ENCODE assay signal across 26 mouse cellular contexts in genomic region chr2:164031147-164031546, GRCm38 (mm10). TPM values are rescaled to one million over a fixed set of nuclear protein-coding genes. Genes with fewer than 3 reads are reported as not detected.
DNase-seq lines count a peak whose midpoint lies in the region; ATAC-seq and TF ChIP-seq lines count a peak whose summit lies in the region.
"Had no signal": no experiment of that assay in that cellular context is flagged by ENCODE, and none has a peak within 500 bp of the region (broad histone marks: within the 10 kb centered on the region; RNA-seq: fewer than 3 reads in every experiment).

No protein-coding gene starts in this region.

- H3K4me2 ChIP-seq in liver, postnatal 0 days (ENCODE audit: low read depth, low read length): no peak overlapping the region
- H3K4me2 ChIP-seq in liver, embryonic 12.5 days: no peak overlapping the region
- H3K4me2 ChIP-seq in midbrain, postnatal 0 days (ENCODE audit: low read depth, low read length, poor library complexity, severe bottlenecking): no peak overlapping the region
- H3K4me2 ChIP-seq: embryonic facial prominence, embryonic 12.5 days; forebrain, embryonic 13.5 days; forebrain, embryonic 15.5 days had no signal

- H3K4me1 ChIP-seq in liver, postnatal 0 days (ENCODE audit: insufficient read depth): no peaks in the 10 kb centered on the region
- no peaks in the 10 kb centered on the region for H3K4me1 ChIP-seq in liver, embryonic 12.5 days
- H3K4me1 ChIP-seq in midbrain, postnatal 0 days (ENCODE audit: insufficient read depth, low read length): no peaks in the 10 kb centered on the region
- H3K4me1 ChIP-seq: embryonic facial prominence, embryonic 10.5 days; embryonic facial prominence, embryonic 12.5 days; forebrain, embryonic 13.5 days; forebrain, embryonic 15.5 days had no signal

- 0 out of 2 replicates have a peak, but pooled peaks cover 3% of the 10 kb centered on the region for H3K9me3 ChIP-seq in liver, postnatal 0 days (ENCODE audit: low read length)
- H3K9me3 ChIP-seq in liver, embryonic 12.5 days (replicated peaks): no peaks in the 10 kb centered on the region
- no peaks in the 10 kb centered on the region for H3K9me3 ChIP-seq in midbrain, postnatal 0 days (ENCODE audit: low read length)
- H3K9me3 ChIP-seq: forebrain, embryonic 13.5 days; forebrain, embryonic 15.5 days had no signal

- TF ChIP-seq EP300 in liver, postnatal 0 days (IDR thresholded peaks at IDR 0.05; ENCODE audit: low read depth): no peak

- no peak for DNase-seq in liver, postnatal 0 days
- DNase-seq in midbrain, postnatal 0 days (ENCODE audit: low spot score): no peak
- DNase-seq in spleen, adult 12 weeks (ENCODE audit: low spot score): no peak
- DNase-seq: adrenal gland, adult 8-10 months; adrenal gland, postnatal 14 days; adrenal gland, postnatal 36 days; B cell, adult 2 months; cerebellum, adult 11 months; cerebellum, adult 18-20 months; cerebellum, adult 8-10 months; cerebellum, adult 9-11 months; cerebellum, postnatal 14 days; cerebellum, postnatal 36 days; forebrain, postnatal 0 days had no signal

- 0 out of 2 replicates have a peak, but pooled peaks have one; percentile 8 for TF ChIP-seq CTCF in liver, postnatal 0 days (IDR thresholded peaks at IDR 0.05; ENCODE audit: low read depth)
- no peak for TF ChIP-seq CTCF in midbrain, postnatal 0 days (IDR thresholded peaks at IDR 0.05)

- 49% methylated on average over 10 of the region's 10 CpGs for WGBS in liver, postnatal 0 days (ENCODE audit: insufficient replicate concordance)
- WGBS in liver, embryonic 12.5 days (ENCODE audit: insufficient replicate concordance): 58% methylated on average over 10 of the region's 10 CpGs
- 84% methylated on average over 10 of the region's 10 CpGs for WGBS in midbrain, postnatal 0 days

- H3K27me3 ChIP-seq in liver, postnatal 0 days (ENCODE audit: insufficient read depth, low read length): no peaks in the 10 kb centered on the region
- H3K27me3 ChIP-seq in liver, embryonic 12.5 days (replicated peaks): no peaks in the 10 kb centered on the region
- H3K27me3 ChIP-seq in midbrain, postnatal 0 days (ENCODE audit: insufficient read depth, low read length): no peaks in the 10 kb centered on the region
- H3K27me3 ChIP-seq: CH12.LX; embryonic facial prominence, embryonic 12.5 days; forebrain, embryonic 13.5 days; forebrain, embryonic 15.5 days; Patski had no signal

- ATAC-seq in liver, postnatal 0 days: no peak
- no peak for ATAC-seq in liver, embryonic 12.5 days
- peak; percentile 12 to 62; a peak in 1 of 4 replicates for ATAC-seq in hematopoietic stem cell, adult 5-6 weeks (replicated peaks in 1 of 2; ENCODE audit: insufficient read depth in 1 of 2, low FRiP score in 2 of 2, low TSS enrichment in 1 of 2, low read depth in 1 of 2, poor library complexity in 2 of 2, severe bottlenecking in 2 of 2)
- peak; percentile 77 for ATAC-seq in megakaryocyte progenitor cell, adult 5-6 weeks (replicated peaks; ENCODE audit: poor library complexity)
- no peak for ATAC-seq in midbrain, postnatal 0 days (ENCODE audit: low FRiP score)
- ATAC-seq: activated CD4-positive, CD25-positive, alpha-beta regulatory T cell, adult 4 months; CD4-positive, CD25-positive, alpha-beta regulatory T cell, adult 4 months; forebrain, embryonic 13.5 days; forebrain, embryonic 15.5 days; forebrain, postnatal 0 days; Patski had no signal

- H3K4me3 ChIP-seq in liver, postnatal 0 days (ENCODE audit: low read depth, low read length): no peak overlapping the region
- H3K4me3 ChIP-seq in liver, embryonic 12.5 days: no peak overlapping the region
- no peak overlapping the region for H3K4me3 ChIP-seq in midbrain, postnatal 0 days (ENCODE audit: low read depth, low read length)
- H3K4me3 ChIP-seq: embryonic facial prominence, embryonic 10.5 days; embryonic facial prominence, embryonic 12.5 days; forebrain, embryonic 13.5 days; forebrain, embryonic 15.5 days had no signal

- H3K27ac ChIP-seq in liver, postnatal 0 days (ENCODE audit: low read depth): no peak overlapping the region
- H3K27ac ChIP-seq in liver, embryonic 12.5 days: no peak overlapping the region
- H3K27ac ChIP-seq in midbrain, postnatal 0 days (ENCODE audit: low read depth, low read length): no peak overlapping the region
- H3K27ac ChIP-seq: embryonic facial prominence, embryonic 10.5 days; embryonic facial prominence, embryonic 12.5 days; forebrain, embryonic 13.5 days; forebrain, embryonic 15.5 days had no signal

- no peak overlapping the region for H3K9ac ChIP-seq in liver, postnatal 0 days (replicated peaks)
- H3K9ac ChIP-seq in liver, embryonic 12.5 days: no peak overlapping the region
- H3K9ac ChIP-seq in midbrain, postnatal 0 days (replicated peaks; ENCODE audit: low read length, poor library complexity, severe bottlenecking): no peak overlapping the region
- H3K9ac ChIP-seq: embryonic facial prominence, embryonic 12.5 days; forebrain, embryonic 13.5 days; forebrain, embryonic 15.5 days; forebrain, postnatal 0 days had no signal

- no peaks in the 10 kb centered on the region for H3K36me3 ChIP-seq in liver, postnatal 0 days (replicated peaks; ENCODE audit: insufficient read depth, low read length)
- H3K36me3 ChIP-seq in liver, embryonic 12.5 days: no peaks in the 10 kb centered on the region
- no peaks in the 10 kb centered on the region for H3K36me3 ChIP-seq in midbrain, postnatal 0 days (ENCODE audit: insufficient read depth, low read length)
- H3K36me3 ChIP-seq: embryonic facial prominence, embryonic 10.5 days; embryonic facial prominence, embryonic 12.5 days; forebrain, embryonic 15.5 days; G1E had no signal

RNA-seq across cellular contexts. Expression of gene Pabpc1l, which starts 5.9 kb away (rescaled TPM):
- 0.46 and 0.63 TPM in 2 replicates for polyA plus RNA-seq in liver, postnatal 0 days (2015; fragmentation: Nextera tagmentation; extraction: Ambion mirVana)
- 0.17 and 0.31 TPM in 2 replicates for polyA plus RNA-seq in liver, embryonic 12.5 days (2016; fragmentation: Nextera tagmentation; extraction: Ambion mirVana)
- 0.05 and 0.13 TPM in 2 replicates for total RNA-seq in hematopoietic stem cell, adult 5-6 weeks (2017)
- total RNA-seq in megakaryocyte progenitor cell, adult 5-6 weeks (2015): 1.0 and 2.2 TPM in 2 replicates
- 0.61 and 0.83 TPM in 2 replicates for total RNA-seq in megakaryocyte progenitor cell, adult 5-6 weeks (2017)
- total RNA-seq in midbrain, postnatal 0 days (2014; rRNA removed): 0.22 TPM in 1 of 2 replicates, not detected in the other
- 2.0 and 2.8 TPM in 2 replicates for polyA plus RNA-seq in midbrain, postnatal 0 days (2015; fragmentation: Nextera tagmentation; extraction: Ambion mirVana)

RNA-seq across cellular contexts. Expression of gene Ywhab, which starts 36.4 kb away (rescaled TPM):
- 81.1 and 85.8 TPM in 2 replicates for polyA plus RNA-seq in liver, postnatal 0 days (2015; fragmentation: Nextera tagmentation; extraction: Ambion mirVana)
- 154 and 161 TPM in 2 replicates for polyA plus RNA-seq in liver, embryonic 12.5 days (2016; fragmentation: Nextera tagmentation; extraction: Ambion mirVana)
- total RNA-seq in hematopoietic stem cell, adult 5-6 weeks (2017): 66.2 and 87.0 TPM in 2 replicates
- total RNA-seq in megakaryocyte progenitor cell, adult 5-6 weeks (2015): 140 and 141 TPM in 2 replicates
- 54.8 and 57.9 TPM in 2 replicates for total RNA-seq in megakaryocyte progenitor cell, adult 5-6 weeks (2017)
- 160 and 223 TPM in 2 replicates for total RNA-seq in midbrain, postnatal 0 days (2014; rRNA removed)
- 649 and 656 TPM in 2 replicates for polyA plus RNA-seq in midbrain, postnatal 0 days (2015; fragmentation: Nextera tagmentation; extraction: Ambion mirVana)

RNA-seq across cellular contexts. Expression of gene Stk4, which starts 39.0 kb away (rescaled TPM):
- 9.8 and 10.8 TPM in 2 replicates for polyA plus RNA-seq in liver, postnatal 0 days (2015; fragmentation: Nextera tagmentation; extraction: Ambion mirVana)
- 20.7 and 21.0 TPM in 2 replicates for polyA plus RNA-seq in liver, embryonic 12.5 days (2016; fragmentation: Nextera tagmentation; extraction: Ambion mirVana)
- 163 and 235 TPM in 2 replicates for total RNA-seq in hematopoietic stem cell, adult 5-6 weeks (2017)
- total RNA-seq in megakaryocyte progenitor cell, adult 5-6 weeks (2015): 152 and 189 TPM in 2 replicates
- 115 and 156 TPM in 2 replicates for total RNA-seq in megakaryocyte progenitor cell, adult 5-6 weeks (2017)
- 24.6 and 28.3 TPM in 2 replicates for total RNA-seq in midbrain, postnatal 0 days (2014; rRNA removed)
- 11.1 and 13.7 TPM in 2 replicates for polyA plus RNA-seq in midbrain, postnatal 0 days (2015; fragmentation: Nextera tagmentation; extraction: Ambion mirVana)

RNA-seq across cellular contexts. Expression of gene Tomm34, which starts 39.8 kb away (rescaled TPM):
- polyA plus RNA-seq in liver, postnatal 0 days (2015; fragmentation: Nextera tagmentation; extraction: Ambion mirVana): 11.6 and 13.3 TPM in 2 replicates
- polyA plus RNA-seq in liver, embryonic 12.5 days (2016; fragmentation: Nextera tagmentation; extraction: Ambion mirVana): 32.4 TPM in 2 replicates
- total RNA-seq in hematopoietic stem cell, adult 5-6 weeks (2017): 44.8 and 46.7 TPM in 2 replicates
- total RNA-seq in megakaryocyte progenitor cell, adult 5-6 weeks (2015): 48.0 and 55.0 TPM in 2 replicates
- 44.5 and 44.8 TPM in 2 replicates for total RNA-seq in megakaryocyte progenitor cell, adult 5-6 weeks (2017)
- 32.4 and 34.7 TPM in 2 replicates for total RNA-seq in midbrain, postnatal 0 days (2014; rRNA removed)
- polyA plus RNA-seq in midbrain, postnatal 0 days (2015; fragmentation: Nextera tagmentation; extraction: Ambion mirVana): 45.3 and 46.7 TPM in 2 replicates

Comparison
In these comparisons a context has a peak if more than half of its experiments do, and no peak if none do; other contexts are left out.
1. ATAC-seq: peak in hematopoietic stem cell, adult 5-6 weeks (2 of 2) and megakaryocyte progenitor cell, adult 5-6 weeks (single experiment); none in liver, postnatal 0 days (single experiment), liver, embryonic 12.5 days (single experiment) and midbrain, postnatal 0 days (single experiment).